Mouse (Mus musculus) erythroid progenitor cell, adult 5-6 weeks (primary cell): ENCODE measurements around the gene Olfr641. TPM values are rescaled to one million over a fixed set of nuclear protein-coding genes. Genes with fewer than 3 reads are reported as not detected.

ENCODE experiments used
- ATAC-seq: replicated peaks from 2 replicates; pipeline ENCODE4 v1.8.0; 2016; ENCODE audit warnings: moderate number of reproducible peaks, mild to moderate bottlenecking, moderate TSS enrichment, inconsistent platforms; ENCODE audit not compliant: poor library complexity, low FRiP score, severe bottlenecking
- total RNA-seq, 2 experiments: library from RNA; stranded (forward) in 1 of 2; stranded (reverse) in 1 of 2; fragments of 150-400 nt in 1 of 2; fragments of 186-747, 209-891 nt in 1 of 2; gene quantifications; 2 replicates each; pipeline versions ENCODE4 v1.2.3 to v1.2.4; 2015 to 2017; ENCODE audit warnings: low replicate concordance in 2 of 2

Olfr641 gene
- total RNA-seq (2015; ENCODE audit: low replicate concordance) (not detected in 2 replicates), total RNA-seq (2017; ENCODE audit: low replicate concordance) (not detected in 2 replicates)

GRCm38 (mm10) chr7:104035145-104035544 lies at the start of gene Olfr641:
Gene Olfr641, plus strand, starts transcription at chr7:104035445.
- ATAC-seq = no peak

- no peak for ATAC-seq
Observed at GRCm38 (mm10) chr7:103998446-103998845, 36.8 kb upstream of the Olfr641 start, which contains the start of gene Olfr638. Gene Olfr638, plus strand, starts transcription at chr7:103998746.

- no peak for ATAC-seq
Observed at GRCm38 (mm10) chr7:103999124-103999523, 36.1 kb upstream of the Olfr641 start.

- no peak for ATAC-seq
Observed at GRCm38 (mm10) chr7:104017203-104017602, 18.0 kb upstream of the Olfr641 start, which contains the start of gene Olfr639. Gene Olfr639, minus strand, starts transcription at chr7:104017303.

GRCm38 (mm10) chr7:104018953-104019352 lies 16.3 kb upstream of the Olfr641 start:
- no peak for ATAC-seq

- no peak for ATAC-seq
Observed at GRCm38 (mm10) chr7:104021651-104022050, 13.6 kb upstream of the Olfr641 start.

- ATAC-seq = no peak
Observed at GRCm38 (mm10) chr7:104025473-104025872, 9.8 kb upstream of the Olfr641 start, which contains the start of gene Olfr640. Gene Olfr640, minus strand, starts transcription at chr7:104025573.

- no peak for ATAC-seq
Observed at GRCm38 (mm10) chr7:104026978-104027377, 8.3 kb upstream of the Olfr641 start.

- no peak for ATAC-seq
Observed at GRCm38 (mm10) chr7:104050745-104051144, 15.5 kb downstream of the Olfr641 start.

GRCm38 (mm10) chr7:104052566-104052965 lies 17.3 kb downstream of the Olfr641 start, which contains the start of gene Olfr642:
Gene Olfr642, minus strand, starts transcription at chr7:104052666.
- ATAC-seq = no peak

GRCm38 (mm10) chr7:104059215-104059614 lies 24.0 kb downstream of the Olfr641 start:
- ATAC-seq = no peak

- ATAC-seq = no peak
Observed at GRCm38 (mm10) chr7:104061345-104061744, 26.1 kb downstream of the Olfr641 start, which contains the start of gene 4930516K23Rik. Gene 4930516K23Rik, minus strand, starts transcription at chr7:104061445.

GRCm38 (mm10) chr7:104071769-104072168 lies 36.5 kb downstream of the Olfr641 start, which contains the start of gene Olfr644:
Gene Olfr644, minus strand, starts transcription at chr7:104071869.
- no peak for ATAC-seq

GRCm38 (mm10) chr7:104085365-104085764 lies 50.1 kb downstream of the Olfr641 start, which contains the start of gene Olfr645:
Gene Olfr645, minus strand, starts transcription at chr7:104085465.
- ATAC-seq = no peak

Other genes starting within 250 kb of the Olfr641 start
- gene Olfr67, start 243.6 kb upstream of the Olfr641 start, total RNA-seq (2015; ENCODE audit: low replicate concordance) = 0.84 TPM in 1 of 2 replicates, not detected in the other
- 1.5 and 3.3 TPM in 2 replicates for gene Olfr67, start 243.6 kb upstream of the Olfr641 start, total RNA-seq (2017; ENCODE audit: low replicate concordance)
- 26,042 and 29,427 TPM in 2 replicates for gene Hbb-bt, start 221.4 kb upstream of the Olfr641 start, total RNA-seq (2015; ENCODE audit: low replicate concordance)
- gene Hbb-bt, start 221.4 kb upstream of the Olfr641 start, total RNA-seq (2017; ENCODE audit: low replicate concordance) = 7,139 and 8,294 TPM in 2 replicates
- 118,402 and 120,100 TPM in 2 replicates for gene Hbb-bs, start 207.3 kb upstream of the Olfr641 start, total RNA-seq (2015; ENCODE audit: low replicate concordance)
- 41,622 and 62,915 TPM in 2 replicates for gene Hbb-bs, start 207.3 kb upstream of the Olfr641 start, total RNA-seq (2017; ENCODE audit: low replicate concordance)
- not detected in 2 replicates for gene Hbb-bh2, start 194.9 kb upstream of the Olfr641 start, total RNA-seq (2015; ENCODE audit: low replicate concordance)
- gene Hbb-bh2, start 194.9 kb upstream of the Olfr641 start, total RNA-seq (2017; ENCODE audit: low replicate concordance) = not detected in 2 replicates
- not detected in 2 replicates for gene Hbb-bh1, start 192.3 kb upstream of the Olfr641 start, total RNA-seq (2015; ENCODE audit: low replicate concordance)
- not detected in 2 replicates for gene Hbb-bh1, start 192.3 kb upstream of the Olfr641 start, total RNA-seq (2017; ENCODE audit: low replicate concordance)
- gene Hbb-y, start 182.2 kb upstream of the Olfr641 start, total RNA-seq (2015; ENCODE audit: low replicate concordance) = not detected in 2 replicates
- gene Hbb-y, start 182.2 kb upstream of the Olfr641 start, total RNA-seq (2017; ENCODE audit: low replicate concordance) = not detected in 2 replicates
- not detected in 2 replicates for gene Olfr66, start 149.2 kb upstream of the Olfr641 start, total RNA-seq (2015; ENCODE audit: low replicate concordance)
- not detected in 2 replicates for gene Olfr66, start 149.2 kb upstream of the Olfr641 start, total RNA-seq (2017; ENCODE audit: low replicate concordance)
- gene Olfr64, start 141.0 kb upstream of the Olfr641 start, total RNA-seq (2015; ENCODE audit: low replicate concordance) = not detected in 2 replicates
- not detected in 2 replicates for gene Olfr64, start 141.0 kb upstream of the Olfr641 start, total RNA-seq (2017; ENCODE audit: low replicate concordance)
- not detected in 2 replicates for gene Olfr65, start 132.0 kb upstream of the Olfr641 start, total RNA-seq (2015; ENCODE audit: low replicate concordance)
- not detected in 2 replicates for gene Olfr65, start 132.0 kb upstream of the Olfr641 start, total RNA-seq (2017; ENCODE audit: low replicate concordance)
- not detected in 2 replicates for gene Olfr631, start 106.6 kb upstream of the Olfr641 start, total RNA-seq (2015; ENCODE audit: low replicate concordance)
- not detected in 2 replicates for gene Olfr631, start 106.6 kb upstream of the Olfr641 start, total RNA-seq (2017; ENCODE audit: low replicate concordance)
- not detected in 2 replicates for gene Olfr632, start 101.1 kb upstream of the Olfr641 start, total RNA-seq (2015; ENCODE audit: low replicate concordance)
- gene Olfr632, start 101.1 kb upstream of the Olfr641 start, total RNA-seq (2017; ENCODE audit: low replicate concordance) = not detected in 2 replicates
- gene Olfr633, start 91.0 kb upstream of the Olfr641 start, total RNA-seq (2015; ENCODE audit: low replicate concordance) = not detected in 2 replicates
- 0.15 TPM in 1 of 2 replicates, not detected in the other for gene Olfr633, start 91.0 kb upstream of the Olfr641 start, total RNA-seq (2017; ENCODE audit: low replicate concordance)
- gene Olfr635, start 64.3 kb upstream of the Olfr641 start, total RNA-seq (2015; ENCODE audit: low replicate concordance) = not detected in 2 replicates
- gene Olfr635, start 64.3 kb upstream of the Olfr641 start, total RNA-seq (2017; ENCODE audit: low replicate concordance) = not detected in 2 replicates
- gene Olfr638, start 36.7 kb upstream of the Olfr641 start, total RNA-seq (2015; ENCODE audit: low replicate concordance) = not detected in 2 replicates
- not detected in 2 replicates for gene Olfr638, start 36.7 kb upstream of the Olfr641 start, total RNA-seq (2017; ENCODE audit: low replicate concordance)
- gene Olfr639, start 18.1 kb upstream of the Olfr641 start, total RNA-seq (2015; ENCODE audit: low replicate concordance) = not detected in 2 replicates
- not detected in 2 replicates for gene Olfr639, start 18.1 kb upstream of the Olfr641 start, total RNA-seq (2017; ENCODE audit: low replicate concordance)
- gene Olfr640, start 9.9 kb upstream of the Olfr641 start, total RNA-seq (2015; ENCODE audit: low replicate concordance) = not detected in 2 replicates
- gene Olfr640, start 9.9 kb upstream of the Olfr641 start, total RNA-seq (2017; ENCODE audit: low replicate concordance) = not detected in 2 replicates
- not detected in 2 replicates for gene Olfr642, start 17.2 kb downstream of the Olfr641 start, total RNA-seq (2015; ENCODE audit: low replicate concordance)
- not detected in 2 replicates for gene Olfr642, start 17.2 kb downstream of the Olfr641 start, total RNA-seq (2017; ENCODE audit: low replicate concordance)
- not detected in 2 replicates for gene 4930516K23Rik, start 26.0 kb downstream of the Olfr641 start, total RNA-seq (2015; ENCODE audit: low replicate concordance)
- not detected in 2 replicates for gene 4930516K23Rik, start 26.0 kb downstream of the Olfr641 start, total RNA-seq (2017; ENCODE audit: low replicate concordance)
- gene Olfr644, start 36.4 kb downstream of the Olfr641 start, total RNA-seq (2015; ENCODE audit: low replicate concordance) = not detected in 2 replicates
- not detected in 2 replicates for gene Olfr644, start 36.4 kb downstream of the Olfr641 start, total RNA-seq (2017; ENCODE audit: low replicate concordance)
- not detected in 2 replicates for gene Olfr645, start 50.0 kb downstream of the Olfr641 start, total RNA-seq (2015; ENCODE audit: low replicate concordance)
- gene Olfr645, start 50.0 kb downstream of the Olfr641 start, total RNA-seq (2017; ENCODE audit: low replicate concordance) = not detected in 2 replicates
- gene Olfr646, start 69.4 kb downstream of the Olfr641 start, total RNA-seq (2015; ENCODE audit: low replicate concordance) = not detected in 2 replicates
- gene Olfr646, start 69.4 kb downstream of the Olfr641 start, total RNA-seq (2017; ENCODE audit: low replicate concordance) = not detected in 2 replicates
- gene Ubqln5, start 94.4 kb downstream of the Olfr641 start, total RNA-seq (2015; ENCODE audit: low replicate concordance) = not detected in 2 replicates
- gene Ubqln5, start 94.4 kb downstream of the Olfr641 start, total RNA-seq (2017; ENCODE audit: low replicate concordance) = not detected in 2 replicates
- not detected in 2 replicates for gene Olfr643, start 102.0 kb downstream of the Olfr641 start, total RNA-seq (2015; ENCODE audit: low replicate concordance)
- gene Olfr643, start 102.0 kb downstream of the Olfr641 start, total RNA-seq (2017; ENCODE audit: low replicate concordance) = not detected in 2 replicates
- gene Ubqln3, start 107.8 kb downstream of the Olfr641 start, total RNA-seq (2015; ENCODE audit: low replicate concordance) = not detected in 2 replicates
- gene Ubqln3, start 107.8 kb downstream of the Olfr641 start, total RNA-seq (2017; ENCODE audit: low replicate concordance) = not detected in 2 replicates
- gene Ubqlnl, start 115.1 kb downstream of the Olfr641 start, total RNA-seq (2015; ENCODE audit: low replicate concordance) = not detected in 2 replicates
- not detected in 2 replicates for gene Ubqlnl, start 115.1 kb downstream of the Olfr641 start, total RNA-seq (2017; ENCODE audit: low replicate concordance)
- gene Olfm5, start 129.4 kb downstream of the Olfr641 start, total RNA-seq (2015; ENCODE audit: low replicate concordance) = not detected in 2 replicates
- not detected in 2 replicates for gene Olfm5, start 129.4 kb downstream of the Olfr641 start, total RNA-seq (2017; ENCODE audit: low replicate concordance)
- 0.72 and 1.3 TPM in 2 replicates for gene Olfr648, start 147.9 kb downstream of the Olfr641 start, total RNA-seq (2015; ENCODE audit: low replicate concordance)
- 0.68 TPM in 1 of 2 replicates, not detected in the other for gene Olfr648, start 147.9 kb downstream of the Olfr641 start, total RNA-seq (2017; ENCODE audit: low replicate concordance)
- gene Olfr649, start 160.5 kb downstream of the Olfr641 start, total RNA-seq (2015; ENCODE audit: low replicate concordance) = not detected in 2 replicates
- gene Olfr649, start 160.5 kb downstream of the Olfr641 start, total RNA-seq (2017; ENCODE audit: low replicate concordance) = 0.83 TPM in 1 of 2 replicates, not detected in the other
- 1.7 TPM in 1 of 2 replicates, not detected in the other for gene Trim6, start 183.3 kb downstream of the Olfr641 start, total RNA-seq (2015; ENCODE audit: low replicate concordance)
- gene Trim6, start 183.3 kb downstream of the Olfr641 start, total RNA-seq (2017; ENCODE audit: low replicate concordance) = not detected in 2 replicates
- gene Trim34a, start 209.0 kb downstream of the Olfr641 start, total RNA-seq (2015; ENCODE audit: low replicate concordance) = 9.0 and 11.7 TPM in 2 replicates
- gene Trim34a, start 209.0 kb downstream of the Olfr641 start, total RNA-seq (2017; ENCODE audit: low replicate concordance) = 7.6 and 13.5 TPM in 2 replicates